Mouse (Mus musculus): ENCODE results near the gene Nudt21. TPM values are rescaled to one million over a fixed set of nuclear protein-coding genes. Genes with fewer than 3 reads are reported as not detected.

Nudt21 gene
- 183 and 192 TPM in 2 replicates for polyA plus RNA-seq (2015; fragmentation: Nextera tagmentation; extraction: Ambion mirVana)

DNA sequence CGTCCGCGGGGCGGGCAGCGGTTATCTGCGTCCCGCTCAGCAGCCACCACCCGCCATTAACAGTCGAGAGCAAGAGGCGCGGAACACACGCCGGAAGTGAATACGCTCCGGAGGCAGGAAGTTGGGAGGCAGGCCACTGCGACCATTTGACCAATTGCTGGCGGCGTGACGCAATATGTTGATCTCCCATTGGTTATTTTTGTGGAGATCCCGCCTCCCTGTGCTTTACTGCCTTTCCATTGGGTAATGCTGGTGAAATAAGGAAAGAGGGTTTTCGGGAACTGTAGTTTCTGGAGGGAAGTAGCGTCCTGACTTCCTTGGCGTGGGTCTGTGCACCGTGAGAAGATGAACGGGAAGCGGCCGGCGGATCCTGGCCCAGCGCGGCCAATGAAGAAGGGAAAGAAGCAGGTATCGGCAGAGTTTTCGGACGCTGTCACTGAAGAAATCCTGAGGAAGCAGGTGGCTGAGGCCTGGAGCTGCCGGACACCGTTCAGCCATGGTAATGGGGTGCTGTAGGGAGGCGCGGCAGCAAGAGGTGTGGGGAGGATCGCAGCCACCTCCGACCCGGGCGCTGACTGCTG lies at the start of gene Nudt21, which contains the start of gene Ogfod1:
Gene Nudt21, minus strand, starts transcription at position 88 of the 581 bp plus-strand sequence.
Gene Ogfod1, plus strand, starts transcription at position 255 of the 581 bp plus-strand sequence.
- DNase-seq (ENCODE audit: low spot score), result peak; percentile 99

DNA sequence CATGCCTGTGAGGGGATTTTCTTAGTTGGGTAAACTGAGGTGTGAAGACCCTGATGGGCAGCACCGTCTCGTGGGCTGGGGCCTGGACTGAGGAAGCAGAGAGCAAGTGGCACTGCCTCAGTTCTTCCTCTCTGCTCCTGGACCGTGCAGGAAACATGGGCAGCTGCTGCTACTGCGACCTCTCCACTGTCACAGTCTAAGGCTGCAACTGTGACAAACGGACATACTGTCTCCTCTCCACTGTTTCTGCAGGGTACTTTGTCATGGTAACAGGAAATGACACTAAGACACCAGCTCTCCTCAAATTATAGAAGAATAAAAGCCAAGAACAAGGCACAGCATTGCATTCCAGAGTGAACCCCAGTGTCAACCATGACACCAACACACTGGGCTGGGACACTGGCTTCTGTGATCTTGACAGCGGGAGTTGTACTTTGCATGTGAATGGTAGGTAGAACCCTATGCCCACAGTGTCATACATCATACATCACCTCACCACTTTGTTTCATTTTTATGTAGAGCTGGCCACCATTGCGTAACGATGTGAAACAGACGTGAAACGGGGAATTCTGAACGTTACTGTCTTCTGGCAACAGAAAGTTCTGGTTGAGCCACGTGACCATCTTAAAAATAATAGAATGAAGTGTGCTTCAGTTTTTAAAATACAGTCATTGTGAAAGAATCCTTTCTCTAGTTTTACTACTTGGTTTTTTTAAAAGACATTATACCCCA lies 39.8 kb upstream of the Nudt21 start:
- DNase-seq (ENCODE audit: low spot score), result no peak

DNA sequence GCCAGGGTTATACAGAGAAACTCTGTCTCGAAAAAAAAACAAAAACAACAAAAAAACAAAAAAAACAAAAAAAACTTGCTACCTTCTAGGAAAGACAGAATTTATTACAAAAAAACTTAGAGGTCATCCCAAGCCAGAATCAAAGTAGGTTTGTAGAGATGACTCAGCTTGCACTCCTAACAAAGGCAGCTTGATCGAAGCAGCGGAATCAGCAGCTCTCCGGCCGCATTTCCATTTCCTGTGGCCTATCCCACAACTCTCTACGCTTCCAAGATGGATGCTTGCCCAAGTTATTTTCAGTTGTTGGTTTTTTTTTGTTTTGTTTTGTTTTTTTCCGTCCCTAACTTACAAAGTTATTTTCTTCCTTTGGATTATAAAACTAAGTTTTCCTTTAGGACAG lies 32.0 kb upstream of the Nudt21 start:
- DNase-seq (ENCODE audit: low spot score), result no peak

DNA sequence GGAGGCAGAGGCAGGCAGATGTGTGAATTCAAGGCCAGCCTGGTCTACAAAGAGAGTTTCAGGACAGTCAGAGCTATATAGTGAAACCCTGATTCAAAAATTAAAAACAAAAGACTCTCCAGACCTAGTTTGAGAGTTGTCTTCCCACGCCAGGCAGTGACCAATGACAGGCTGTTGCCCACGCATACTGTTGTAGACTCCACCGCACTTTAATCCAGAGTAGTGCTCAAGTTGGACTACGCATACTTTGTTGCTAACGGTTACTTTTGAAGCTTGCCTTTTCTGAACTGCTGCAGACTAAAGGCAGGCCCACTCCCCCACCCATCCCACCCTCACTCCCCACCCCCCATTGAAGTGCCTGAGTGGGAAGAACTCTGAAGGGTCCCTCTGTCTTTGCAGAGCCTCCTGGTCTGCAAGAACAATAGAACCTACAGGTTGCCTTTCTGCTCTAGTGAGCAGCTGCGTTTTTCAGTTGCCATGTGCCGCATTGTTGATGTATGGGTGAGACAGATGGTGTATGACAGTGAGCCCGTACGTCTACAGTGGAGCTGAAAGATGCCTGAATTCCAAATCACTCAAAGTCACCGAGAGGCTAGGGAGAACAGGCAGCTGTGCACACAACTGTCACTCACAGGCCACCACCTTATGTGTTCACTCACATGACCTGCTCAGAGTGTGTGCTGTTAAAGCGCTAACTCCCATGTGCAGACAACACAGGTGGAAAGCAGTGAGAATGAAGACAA lies 29.5 kb upstream of the Nudt21 start:
- DNase-seq (ENCODE audit: low spot score), result no peak

DNA sequence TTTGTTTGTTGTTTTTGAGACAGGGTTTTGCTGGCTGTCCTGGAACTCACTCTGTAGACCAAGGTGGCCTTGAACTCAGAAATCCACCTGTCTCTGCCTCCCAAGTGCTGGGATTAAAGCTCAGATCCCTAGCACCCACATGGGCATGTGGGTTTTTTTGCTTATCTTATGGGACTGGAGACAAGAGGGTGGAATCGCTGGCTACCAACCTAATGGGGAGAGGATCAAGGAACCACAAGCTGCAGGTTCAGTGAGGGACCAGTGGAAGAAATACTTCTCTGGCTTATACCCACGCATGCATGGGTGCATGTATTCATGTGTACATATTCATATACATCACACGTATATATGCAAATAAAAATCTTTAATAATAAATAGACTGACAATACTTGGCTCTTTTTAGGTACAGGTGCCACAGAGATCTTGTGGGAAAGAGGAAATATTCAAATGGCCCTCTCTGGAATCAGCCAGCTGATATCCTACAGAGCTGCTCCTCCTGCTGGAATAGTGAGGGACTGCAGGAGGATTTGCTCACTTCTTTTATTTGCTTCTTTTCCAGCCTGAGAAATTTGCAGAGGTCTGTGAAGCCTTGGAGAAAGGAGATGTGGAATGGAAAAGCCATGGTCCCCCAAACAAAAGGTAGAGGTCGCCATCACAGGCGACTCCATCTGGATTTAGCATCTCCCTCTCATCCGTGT lies 20.5 kb upstream of the Nudt21 start:
- DNase-seq (ENCODE audit: low spot score), result peak; percentile 34

DNA sequence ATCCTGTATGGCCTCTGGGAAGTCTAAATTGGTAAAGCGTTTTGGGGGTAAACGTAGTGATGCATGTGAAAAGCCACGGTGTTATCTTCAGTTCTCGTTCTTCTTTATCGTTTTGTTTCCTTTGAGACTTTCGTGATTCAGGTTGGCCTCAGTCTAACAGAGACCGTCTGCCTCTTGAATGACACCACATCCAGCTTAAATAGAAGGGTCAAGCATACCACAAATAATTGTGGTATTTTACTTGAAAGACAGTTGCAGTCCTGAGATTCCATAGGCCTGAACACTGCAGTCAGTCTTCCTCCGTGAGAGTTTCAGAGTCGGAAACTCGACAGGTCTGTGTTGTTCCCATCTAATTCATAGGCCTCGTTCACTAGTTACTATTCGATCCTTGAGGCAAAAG lies 15.9 kb upstream of the Nudt21 start:
- no peak for DNase-seq (ENCODE audit: low spot score)

DNA sequence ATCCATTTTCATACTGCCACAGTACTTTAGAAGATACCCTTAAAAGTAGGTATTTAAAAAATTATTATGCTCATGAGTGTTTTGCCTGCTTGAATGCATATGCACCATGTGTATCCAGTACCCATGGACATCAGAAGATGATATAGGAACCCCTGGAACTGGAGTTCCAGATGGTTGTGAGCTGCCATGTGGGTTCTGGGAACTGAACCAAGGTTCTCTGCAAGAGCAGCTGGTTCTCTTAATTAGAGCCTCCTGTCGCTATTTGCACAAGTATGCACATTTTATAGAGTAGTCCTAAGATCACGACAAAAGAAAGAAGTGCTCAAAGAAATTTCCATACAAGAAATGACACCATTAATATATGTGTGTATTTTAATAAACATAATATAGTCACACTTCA lies 11.0 kb upstream of the Nudt21 start:
- no peak for DNase-seq (ENCODE audit: low spot score)

DNA sequence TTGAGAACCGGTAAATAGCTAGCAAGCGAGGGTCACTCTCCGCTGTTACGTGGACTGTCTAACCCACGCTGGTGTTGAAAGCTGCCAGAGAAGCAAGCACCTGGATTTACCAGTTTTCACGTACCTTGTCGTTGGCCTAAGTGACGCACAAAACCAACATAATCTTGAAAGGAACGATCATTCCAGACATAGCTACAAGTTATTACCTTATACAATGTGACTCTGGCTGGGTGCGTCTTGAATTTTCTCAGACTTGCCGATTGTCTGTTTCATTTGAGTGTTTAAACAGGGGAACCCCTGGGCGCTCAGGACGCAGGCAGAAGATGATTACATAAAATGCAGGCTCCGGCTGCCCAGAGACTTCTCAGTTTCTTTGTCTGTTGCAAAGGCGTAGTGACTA lies 975 bp upstream of the Nudt21 start:
- peak; percentile 6 for DNase-seq (ENCODE audit: low spot score)

DNA sequence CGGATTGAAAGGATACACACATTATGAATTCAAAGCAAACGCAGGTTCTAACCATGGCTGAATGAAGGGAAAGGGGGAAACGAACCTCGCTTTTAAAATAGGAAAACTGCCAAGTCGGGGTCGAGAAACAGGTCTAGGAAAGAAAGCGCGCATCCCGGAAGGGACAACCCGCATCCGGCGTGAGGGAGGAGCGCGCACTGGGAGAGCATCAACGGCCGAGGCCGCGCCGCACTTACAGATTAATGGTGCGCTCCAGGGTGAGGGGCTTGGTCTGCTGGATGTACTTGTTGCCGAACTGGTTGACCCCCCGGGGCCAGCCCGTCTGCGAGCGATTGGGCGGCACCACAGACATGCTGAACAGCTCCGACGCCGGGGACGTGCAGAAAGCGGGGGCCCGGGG lies 290 bp downstream of the Nudt21 start:
- peak; percentile 68 for DNase-seq (ENCODE audit: low spot score)

DNA sequence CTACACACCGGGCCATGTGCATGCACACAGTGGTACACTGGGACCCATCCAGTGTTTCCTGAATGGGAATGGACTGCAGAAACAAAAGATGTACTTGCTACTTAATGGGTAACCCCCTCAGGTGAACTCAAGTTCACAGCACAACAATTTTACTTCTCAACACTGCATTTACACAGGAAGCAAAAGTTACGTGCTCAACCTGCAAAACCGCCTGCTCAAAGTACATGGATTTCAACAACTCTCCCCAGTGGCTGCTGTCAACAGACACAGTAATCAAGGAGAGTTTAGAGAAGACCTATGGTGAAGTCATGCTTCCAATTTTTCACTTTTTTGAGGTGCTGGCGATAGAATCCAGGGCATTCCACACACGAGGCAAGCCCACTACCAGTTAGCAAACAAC lies 1.6 kb downstream of the Nudt21 start:
- DNase-seq (ENCODE audit: low spot score), result no peak

DNA sequence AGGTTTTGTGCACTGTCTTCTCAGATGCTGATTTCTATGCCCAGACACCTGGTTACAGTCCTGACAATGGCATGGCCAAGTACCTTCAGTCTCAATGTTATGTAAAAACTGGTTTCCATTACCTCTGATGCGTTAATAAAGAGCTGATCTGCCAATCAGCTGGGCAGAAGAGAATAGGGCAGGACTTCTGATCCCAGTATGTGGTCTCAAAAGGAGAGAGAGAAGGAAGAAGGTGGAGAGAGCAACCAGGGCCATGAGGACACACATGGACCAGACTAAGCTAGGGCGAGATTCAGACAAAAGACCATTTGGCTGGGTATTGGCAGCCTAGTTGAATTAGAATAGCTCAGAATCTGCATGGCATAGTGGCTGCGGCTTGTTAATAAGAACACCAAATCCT lies 3.2 kb downstream of the Nudt21 start:
- no peak for DNase-seq (ENCODE audit: low spot score)

DNA sequence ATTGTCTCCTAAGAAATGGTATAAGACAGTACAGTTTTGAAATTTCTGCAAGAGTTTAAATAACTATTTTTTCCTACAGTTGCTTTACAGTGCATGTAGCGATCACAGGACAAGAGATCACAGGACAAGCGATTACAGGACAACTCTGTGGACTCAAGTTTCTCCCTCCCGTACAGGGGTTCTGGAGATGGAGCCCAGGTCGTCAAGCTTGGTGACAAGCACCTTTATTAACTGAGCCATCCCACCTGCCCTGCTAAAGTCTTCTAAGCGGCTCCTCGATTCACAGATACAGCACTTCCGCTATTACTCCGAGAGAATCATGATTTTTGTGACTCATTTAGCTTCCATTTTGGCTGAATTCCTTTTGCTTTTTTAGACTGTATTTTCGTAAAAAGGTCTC lies 7.1 kb downstream of the Nudt21 start:
- DNase-seq (ENCODE audit: low spot score), result no peak

DNA sequence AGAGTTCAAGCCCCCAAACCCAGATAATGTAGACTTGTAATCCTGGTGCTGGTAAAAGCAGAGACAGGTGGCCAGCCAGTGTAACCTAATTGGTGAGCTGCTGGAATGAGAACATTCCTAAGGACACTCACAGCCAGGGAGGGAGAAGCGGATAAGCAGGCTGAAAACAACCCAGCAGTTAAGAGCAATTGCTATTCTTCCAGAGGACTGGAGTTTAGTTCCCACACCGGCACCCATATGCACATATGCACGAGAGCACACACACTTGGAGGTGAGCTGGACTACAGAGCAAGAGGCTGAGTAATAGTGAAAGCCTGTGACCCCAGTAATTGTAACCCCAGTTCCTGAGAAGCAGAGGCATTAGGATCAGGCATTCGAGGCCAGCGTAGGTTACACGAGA lies 12.9 kb downstream of the Nudt21 start:
- DNase-seq (ENCODE audit: low spot score), result no peak

DNA sequence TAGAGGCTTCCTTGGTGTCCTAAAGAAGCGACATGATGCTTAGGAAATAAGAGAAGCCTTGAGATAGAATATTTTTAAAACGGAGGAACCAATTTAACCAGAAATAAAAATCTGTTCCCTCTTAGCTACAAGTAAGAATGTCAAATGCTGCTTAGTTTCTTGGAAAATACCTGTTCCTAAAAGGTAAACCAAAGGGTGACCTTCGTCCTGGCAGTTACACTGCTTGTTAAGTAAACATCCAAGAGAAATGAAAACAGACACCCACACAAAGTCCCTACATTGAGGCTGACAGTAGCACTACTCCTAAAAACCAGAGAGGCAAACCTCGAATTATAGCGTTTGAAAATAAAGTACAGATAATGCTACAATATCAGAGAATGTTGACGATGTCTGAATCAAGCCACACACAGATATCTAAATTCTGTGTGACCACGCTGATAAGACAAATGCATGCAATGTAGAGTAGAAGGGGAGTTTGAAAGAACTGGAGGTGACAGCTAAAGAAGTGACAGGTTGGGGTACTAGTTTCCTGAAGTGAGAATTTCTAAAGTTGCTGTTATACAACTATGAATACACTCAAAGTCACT lies 23.7 kb downstream of the Nudt21 start:
- DNase-seq (ENCODE audit: low spot score), result no peak

DNA sequence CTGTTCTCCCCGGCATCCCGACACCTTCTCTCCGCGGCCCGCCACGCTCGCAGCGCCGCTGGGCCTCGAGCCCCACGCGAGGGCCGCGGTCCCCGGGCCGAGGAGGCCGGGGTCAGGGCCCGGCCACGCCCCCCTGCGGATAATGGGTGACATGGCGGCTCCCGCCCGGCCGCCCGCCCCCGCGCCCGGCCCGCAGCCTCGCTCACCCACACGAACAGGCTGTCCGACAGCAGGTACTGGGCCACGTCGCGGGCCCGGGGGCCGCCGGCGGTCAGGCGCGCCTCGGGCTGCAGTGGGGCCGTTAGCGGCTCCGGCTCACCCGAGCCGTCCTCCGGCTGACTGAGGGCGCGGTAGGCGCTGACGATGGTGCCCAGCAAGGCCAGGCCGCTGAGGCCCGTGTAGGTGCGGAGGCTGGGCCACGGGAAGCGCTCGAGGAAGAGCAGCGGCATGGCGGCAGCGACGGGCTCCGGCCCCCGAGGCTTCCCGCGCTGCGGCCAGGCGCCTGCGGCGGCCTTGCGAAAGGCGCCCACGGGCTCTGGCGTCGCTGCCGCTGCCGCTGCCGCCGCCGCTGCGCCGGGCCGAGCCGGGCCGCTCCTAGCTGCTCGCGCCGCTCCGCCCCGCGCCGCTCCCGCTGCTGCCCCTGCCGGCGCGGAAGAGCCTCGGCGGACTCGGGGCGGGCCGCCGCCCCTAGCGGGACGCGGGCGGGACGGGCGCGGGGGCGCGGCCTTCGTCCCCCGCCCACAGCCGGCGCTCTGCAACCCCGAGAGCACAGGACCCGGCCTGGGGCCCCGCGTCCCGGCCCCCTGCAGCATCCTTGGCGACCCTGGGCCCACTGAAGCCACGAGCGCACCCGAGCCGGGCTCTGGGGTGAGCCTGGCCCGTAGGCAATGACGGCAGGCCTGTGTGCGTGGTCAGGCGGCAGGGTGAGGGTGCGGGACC lies 24.5 kb downstream of the Nudt21 start, which contains the start of gene Amfr:
Gene Amfr, minus strand, starts transcription at position 830 of the 939 bp plus-strand sequence.
- DNase-seq (ENCODE audit: low spot score), result peak; percentile 82

DNA sequence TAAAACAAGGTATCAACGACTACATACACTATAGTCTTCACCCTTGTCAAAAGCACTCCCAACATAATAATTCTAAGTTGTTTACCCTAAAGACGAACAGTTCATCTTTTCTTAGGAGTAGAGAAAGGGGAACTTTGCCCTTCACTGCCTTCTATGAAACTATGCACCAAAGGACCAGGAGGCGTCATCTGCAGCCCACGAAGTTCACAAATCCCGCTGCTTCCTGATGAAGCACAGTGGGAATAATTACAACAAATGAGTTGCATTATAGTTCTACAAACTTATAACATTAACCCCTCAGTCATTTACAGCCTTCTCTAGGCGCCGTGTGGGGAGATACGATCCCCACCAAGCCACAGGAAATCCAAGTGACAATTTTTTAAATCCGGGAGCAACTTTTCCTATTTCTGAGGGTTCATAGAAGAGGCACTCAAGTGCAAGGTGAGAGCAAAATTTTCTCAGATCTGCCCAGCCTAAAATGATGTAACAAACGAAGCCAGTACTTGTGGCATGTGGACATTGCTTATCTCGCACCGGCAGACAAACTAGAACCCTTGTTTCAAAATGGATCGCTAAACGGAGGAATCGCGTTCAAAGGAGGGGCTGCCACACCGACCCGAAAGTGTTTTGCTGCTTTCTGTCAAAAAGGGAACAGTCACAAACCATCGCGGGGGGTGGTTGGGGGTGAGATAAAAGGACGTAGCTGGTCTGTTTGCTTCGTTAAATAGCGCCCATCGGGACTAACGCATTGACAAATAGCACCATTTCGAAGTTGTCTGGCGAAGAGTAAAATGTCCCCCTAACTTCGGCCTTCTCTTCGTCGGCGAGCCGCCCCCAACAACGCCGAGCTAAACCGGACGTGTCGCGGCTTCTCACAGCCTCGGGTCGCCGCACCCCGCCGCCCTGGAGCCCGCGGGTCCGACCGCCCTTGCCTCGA lies 25.5 kb downstream of the Nudt21 start:
- DNase-seq (ENCODE audit: low spot score), result no peak

DNA sequence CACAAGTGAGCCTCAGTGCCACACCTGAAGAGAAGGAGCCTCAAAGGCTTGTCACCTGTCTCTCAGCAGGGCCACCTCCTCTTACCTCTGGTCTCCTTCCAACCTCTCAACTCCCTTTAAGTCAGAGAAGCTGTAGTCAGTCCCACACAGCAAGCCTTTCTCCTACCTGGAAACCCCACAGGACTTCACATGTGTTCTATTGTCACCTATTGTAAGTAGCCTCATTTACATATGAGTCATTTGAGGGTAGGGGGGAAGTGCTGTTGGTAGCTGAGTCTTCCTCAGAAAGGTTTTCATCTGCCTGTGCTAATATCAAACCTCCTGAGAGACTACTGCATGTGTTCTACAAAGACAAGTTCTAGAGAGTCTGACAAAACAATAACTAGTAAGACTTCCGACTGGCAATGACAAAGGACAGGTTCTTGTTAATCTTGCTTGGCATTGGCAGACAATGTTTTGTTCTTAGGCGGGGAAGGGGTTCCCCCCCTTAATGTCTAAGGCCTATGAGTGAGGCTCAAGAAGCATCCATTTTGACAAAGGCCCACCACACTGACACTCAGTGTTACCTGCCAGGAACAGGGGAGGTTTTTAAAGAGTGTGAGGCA lies 26.6 kb downstream of the Nudt21 start:
- DNase-seq (ENCODE audit: low spot score), result peak; percentile 11

DNA sequence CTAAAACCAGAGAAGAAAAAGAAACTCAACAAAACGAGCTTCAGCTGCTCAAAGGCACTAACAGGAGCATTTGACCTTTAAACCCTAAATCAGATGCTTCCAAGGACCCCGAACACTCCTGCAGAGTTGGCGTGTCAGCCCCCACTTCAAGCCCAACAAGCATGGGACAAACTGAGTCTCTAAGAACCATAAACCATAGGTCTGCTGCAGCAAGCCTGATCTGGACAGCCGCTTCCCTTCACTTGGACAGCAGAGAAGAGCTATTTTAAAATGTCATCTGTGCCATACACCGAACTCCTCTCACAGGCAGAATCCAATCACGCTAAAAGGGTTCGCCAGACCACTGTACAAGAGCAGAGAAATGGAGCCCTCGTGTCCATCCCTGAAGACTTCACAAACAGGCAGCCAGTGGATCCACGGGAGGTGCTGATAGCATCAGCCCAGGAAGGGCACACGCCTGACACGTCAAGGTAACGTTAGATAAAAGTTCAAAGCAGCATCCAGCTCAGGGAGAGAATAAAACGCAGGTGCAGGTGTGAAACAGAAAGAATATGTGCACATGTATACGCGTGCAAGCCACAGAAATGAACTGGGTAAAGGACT lies 27.5 kb downstream of the Nudt21 start:
- peak; percentile 10 for DNase-seq (ENCODE audit: low spot score)

Data from thymus, postnatal 0 days (tissue).